Mouse (Mus musculus) embryonic stem cell, embryonic (primary cell): ENCODE measurements at regions not wholly inside any gene's neighbourhood (a gene's known extent, or its start where the extent isn't known, plus 50 kb on each side); places are given as distances from the start of the nearest gene placed in this dataset.

ENCODE experiments used
- CTCF ChIA-PET, 4 experiments: fragments of 300-600 bp in 2 of 4; fragments of 350-600 bp in 2 of 4; sonication (Branson Sonifier 250); formaldehyde crosslinking; loops; one replicate each; lab custom pipeline; 2022; ENCODE audit warnings: inconsistent platforms in 2 of 4; lab: Charles Lee
- POLR2A ChIA-PET, 4 experiments: fragments of 300-600 bp in 2 of 4; fragments of 350-600 bp in 2 of 4; sonication (Branson Sonifier 250); formaldehyde crosslinking; loops; one replicate each; lab custom pipeline; 2022; ENCODE audit warnings: antibody characterized with exemption in 4 of 4, inconsistent platforms in 1 of 4; lab: Charles Lee

DNA sequence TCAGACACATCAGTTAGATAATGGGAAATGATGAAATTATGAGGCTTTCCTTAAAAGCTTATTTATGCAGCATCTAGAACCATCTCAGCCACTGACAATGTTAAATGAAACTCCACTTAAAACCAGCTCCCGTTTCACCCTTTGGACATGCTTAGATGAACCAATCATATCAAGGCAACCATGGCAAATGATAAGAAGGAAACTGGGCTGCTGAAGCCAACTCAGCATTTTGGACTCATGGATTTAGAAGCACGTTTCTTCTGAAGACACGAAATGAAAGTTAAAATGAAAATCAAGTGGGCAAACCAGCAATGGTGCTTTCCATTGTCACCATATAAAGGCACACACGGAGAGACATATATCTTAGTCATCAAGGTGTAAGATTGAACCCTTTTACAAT, 103.6 kb upstream of the Itga4 start:
- POLR2A ChIA-PET = no interaction called here
- CTCF ChIA-PET = no interaction called here

GRCm38 (mm10) chr2:79152031-79152694, 103.1 kb upstream of the Itga4 start:
- CTCF ChIA-PET = no interaction called here
- POLR2A ChIA-PET = no interaction called here

DNA sequence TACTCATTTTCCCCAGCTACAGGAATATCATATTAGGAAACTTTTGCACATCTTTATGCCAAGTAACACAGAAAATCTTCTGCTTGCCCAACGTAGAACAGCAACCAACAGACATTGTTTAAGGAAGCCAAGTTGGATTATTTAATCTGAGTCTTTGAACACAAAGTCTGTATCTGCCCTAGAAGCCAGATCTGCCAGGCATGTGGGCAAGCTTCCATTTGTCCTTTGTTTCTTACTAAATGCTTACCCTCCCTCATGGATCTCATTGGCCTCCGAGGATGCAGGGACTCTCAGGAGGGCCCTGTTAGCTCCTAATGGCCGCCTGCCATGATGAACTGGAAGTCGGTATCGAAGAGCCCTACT, 102.5 kb upstream of the Itga4 start:
- POLR2A ChIA-PET = no interaction called here

DNA sequence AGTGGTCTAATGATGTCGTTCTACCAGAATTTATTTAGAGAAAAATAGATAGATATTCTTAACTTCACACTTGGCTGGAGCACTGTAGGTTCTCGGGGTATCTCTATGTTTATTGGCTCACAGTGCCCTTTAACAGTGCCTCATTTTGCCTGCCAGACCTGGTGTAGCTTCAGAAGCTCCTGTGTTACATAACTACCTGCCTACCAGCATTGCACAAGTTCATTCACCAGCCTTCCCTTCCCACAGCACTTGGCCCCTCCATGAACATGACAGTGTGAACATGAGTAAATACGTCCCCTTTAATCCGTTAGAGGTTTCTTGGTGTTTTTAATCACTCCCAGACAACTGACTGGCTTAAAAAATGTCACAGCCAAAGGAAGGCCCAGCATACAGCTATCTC, 102.2 kb upstream of the Itga4 start:
- ChIA-PET CTCF (interaction anchor here in 1 of 4 experiments (0.6 kb wide), 1 partner anchor 634 kb away, joined by 3 read pairs; no protein-coding TSS in a partner anchor), POLR2A (no interaction called here)

More for the DNA sequence above, 102.5 kb upstream of the Itga4 start:
- CTCF ChIA-PET = no interaction called here

- ChIA-PET POLR2A (no interaction called here), CTCF (no interaction called here)
Observed at GRCm38 (mm10) chr2:79158450-79159055, 96.7 kb upstream of the Itga4 start.

- ChIA-PET CTCF (no interaction called here), POLR2A (no interaction called here)
Observed at GRCm38 (mm10) chr2:79159336-79159735, 95.9 kb upstream of the Itga4 start.

DNA sequence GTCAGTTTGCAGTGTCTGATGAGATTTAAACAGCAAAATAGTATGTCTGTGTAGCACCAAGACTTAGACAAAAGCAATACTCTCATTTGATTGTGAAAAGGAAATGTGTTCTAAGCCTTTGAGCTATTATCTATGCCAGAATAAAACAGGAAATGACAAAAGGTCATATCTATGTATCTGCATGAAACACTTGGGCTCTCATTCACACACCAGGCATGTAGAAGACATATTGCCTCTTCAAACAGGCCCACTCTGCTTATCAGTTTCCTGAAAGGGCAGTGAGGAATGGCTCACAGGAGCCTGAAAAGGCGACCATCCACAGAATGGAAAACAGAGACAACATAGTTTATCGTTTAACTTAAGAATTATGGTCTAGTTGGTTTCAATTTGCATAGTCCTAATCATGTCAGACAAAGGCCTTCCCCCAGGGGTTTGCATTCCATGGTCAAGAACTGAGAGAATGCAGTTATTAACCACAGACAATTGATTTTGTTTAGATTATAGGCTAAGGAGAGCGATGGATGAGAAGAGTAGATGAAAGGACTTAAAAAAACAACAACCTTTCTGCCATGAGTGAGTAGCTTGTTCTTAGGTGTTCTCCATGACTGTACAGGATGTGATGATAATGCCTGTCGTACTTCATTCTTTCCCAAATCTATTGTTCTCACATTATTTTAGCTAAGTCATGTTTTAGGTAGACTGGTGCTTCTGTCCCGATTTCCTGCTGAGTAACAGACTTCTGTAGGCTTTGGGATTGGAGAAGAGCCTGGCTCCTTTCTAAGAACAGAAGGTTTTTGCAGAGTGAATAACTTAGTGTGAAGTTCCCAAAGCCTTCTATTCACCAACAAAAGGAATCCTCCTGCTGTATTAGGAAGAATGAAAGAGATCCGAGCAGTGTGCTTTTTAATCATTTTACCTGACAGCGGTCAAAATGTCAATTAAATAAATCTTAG, 82.0 kb upstream of the Itga4 start:
- ChIA-PET POLR2A (no interaction called here), CTCF (no interaction called here)

GRCm38 (mm10) chr2:79174282-79174681, 80.9 kb upstream of the Itga4 start:
- ChIA-PET POLR2A (interaction anchor here in 1 of 4 experiments (0.5 kb wide), 1 partner anchor 29 kb away, joined by 4 read pairs; no protein-coding TSS in a partner anchor), CTCF (no interaction called here)

DNA sequence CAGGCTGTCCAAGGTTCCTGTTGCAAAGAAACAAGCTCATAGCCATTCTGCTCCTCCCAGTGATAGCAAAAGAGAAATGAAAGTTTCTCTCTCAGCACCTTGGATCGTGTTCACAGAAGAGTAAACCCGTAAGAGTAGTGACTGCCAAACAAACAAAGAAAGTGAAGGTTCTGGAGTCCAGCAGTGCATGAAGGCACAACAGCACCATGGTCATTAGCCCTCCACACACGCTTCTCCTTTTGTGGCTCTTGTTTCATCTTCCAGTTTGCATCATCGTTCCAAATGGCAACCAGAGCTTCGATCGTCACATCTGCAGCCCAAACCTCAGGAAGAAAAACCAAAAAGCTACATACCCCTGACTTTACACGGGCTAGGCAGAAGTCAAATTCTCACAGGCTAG, 74.4 kb upstream of the Itga4 start:
- CTCF ChIA-PET = no interaction called here

DNA sequence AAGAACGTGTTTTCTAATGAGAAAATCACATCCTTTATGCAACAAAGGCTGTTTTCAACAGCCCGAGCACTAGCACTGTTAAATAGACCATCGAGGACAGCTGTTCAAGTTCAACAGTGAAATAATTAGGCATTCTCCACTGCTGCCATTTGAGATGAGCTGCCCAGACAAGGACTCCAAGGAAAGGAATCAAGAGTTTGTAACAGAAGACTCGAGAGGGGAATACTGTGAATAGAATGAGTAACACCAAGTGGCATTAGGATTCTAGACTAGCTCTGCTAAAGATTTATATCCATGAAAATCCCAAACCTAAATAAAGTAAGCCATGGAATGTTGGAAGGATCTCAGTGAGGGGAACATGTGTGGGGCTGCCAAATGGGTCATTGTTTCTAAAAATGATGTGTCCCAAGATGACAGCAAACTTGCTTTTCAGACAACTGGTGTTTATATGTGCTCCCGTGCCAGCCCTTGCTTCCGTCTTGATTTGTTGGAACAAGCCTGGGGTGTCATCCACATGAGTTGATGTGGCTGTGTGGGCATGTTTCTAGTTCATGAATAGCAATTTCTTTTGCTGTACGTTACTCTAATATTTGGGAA, 72.1 kb upstream of the Itga4 start:
- POLR2A ChIA-PET = no interaction called here

More for the DNA sequence above, 74.4 kb upstream of the Itga4 start:
- POLR2A ChIA-PET = no interaction called here

DNA sequence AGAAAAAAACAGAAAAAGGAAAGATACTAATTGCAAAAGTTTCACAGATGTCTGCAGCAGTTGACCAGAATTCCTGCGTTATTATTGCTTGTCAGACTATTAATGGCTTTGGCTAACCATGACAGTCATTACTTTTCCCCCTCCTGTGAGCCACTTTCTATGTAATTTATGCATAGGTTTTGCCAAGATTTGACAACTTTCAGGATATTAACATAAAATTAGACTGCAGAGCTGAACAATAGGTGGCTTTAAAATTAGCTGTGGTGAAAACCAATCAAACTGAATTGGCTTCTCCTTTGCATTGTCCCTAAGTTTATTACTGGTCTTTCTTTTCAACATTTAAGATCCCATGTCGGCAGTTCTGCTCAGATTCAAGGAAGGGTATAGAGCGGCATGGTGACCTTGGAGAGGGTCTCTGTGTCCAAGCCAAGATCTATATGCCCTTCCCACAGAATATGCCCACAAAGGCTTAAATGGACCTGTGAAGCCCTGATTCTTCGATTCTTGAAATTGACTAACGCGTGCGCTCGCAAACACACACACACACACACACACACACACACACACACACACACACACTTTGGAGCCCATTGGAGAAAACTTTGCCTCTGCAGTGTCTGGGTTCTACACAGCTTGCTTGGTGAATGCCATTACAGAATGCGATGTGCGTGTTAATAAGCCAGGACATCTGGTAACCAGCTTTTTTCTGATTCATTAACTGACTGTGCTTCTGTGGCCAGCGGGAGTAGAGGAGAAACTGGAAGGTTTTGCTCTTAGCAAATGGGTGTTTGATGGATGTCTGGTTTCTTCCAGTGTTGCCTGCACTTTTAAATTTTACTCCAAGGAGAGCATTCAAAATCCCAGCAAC, 69.8 kb upstream of the Itga4 start:
- POLR2A ChIA-PET = no interaction called here
- CTCF ChIA-PET = interaction anchor here in 1 of 4 experiments (0.6 kb wide), 1 partner anchor 1176 kb away, joined by 3 read pairs; no protein-coding TSS in a partner anchor

More for the DNA sequence above, 72.1 kb upstream of the Itga4 start:
- CTCF ChIA-PET = no interaction called here

GRCm38 (mm10) chr2:79186878-79187277, 68.3 kb upstream of the Itga4 start:
- CTCF ChIA-PET = no interaction called here
- POLR2A ChIA-PET = no interaction called here

GRCm38 (mm10) chr2:79188511-79189193, 66.6 kb upstream of the Itga4 start:
- POLR2A ChIA-PET = no interaction called here
- CTCF ChIA-PET = no interaction called here

GRCm38 (mm10) chr2:79193851-79194250, 61.4 kb upstream of the Itga4 start:
- ChIA-PET CTCF (no interaction called here), POLR2A (no interaction called here)

DNA sequence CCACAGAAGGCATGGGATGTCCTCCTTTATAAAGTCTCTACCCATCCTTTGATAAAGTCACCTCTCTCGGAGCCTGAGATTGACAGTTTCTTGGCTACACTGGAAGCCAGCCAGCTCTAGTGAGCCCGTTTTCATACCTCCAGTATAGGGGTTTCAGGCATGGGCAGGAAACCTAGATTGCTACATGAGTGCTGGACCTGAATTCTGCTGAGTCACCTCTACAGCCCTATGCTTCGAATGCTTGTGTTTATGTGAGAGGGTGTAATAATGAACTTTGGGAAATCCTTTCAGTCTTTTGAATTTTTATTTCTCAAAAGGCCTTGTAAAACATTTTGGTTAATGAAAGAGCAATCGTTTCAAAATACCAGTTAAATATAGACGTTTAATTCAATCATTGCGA, 53.5 kb upstream of the Itga4 start:
- ChIA-PET POLR2A (no interaction called here), CTCF (no interaction called here)
